Comparison of ENCODE assay signal across 26 mouse cellular contexts in genomic region chr12:35992711-35993110, GRCm38 (mm10). TPM values are rescaled to one million over a fixed set of nuclear protein-coding genes. Genes with fewer than 3 reads are reported as not detected.
DNase-seq lines count a peak whose midpoint lies in the region; ATAC-seq lines count a peak whose summit lies in the region.
"Had no signal": no experiment of that assay in that cellular context is flagged by ENCODE, and none has a peak within 500 bp of the region (broad histone marks: within the 10 kb centered on the region; RNA-seq: fewer than 3 reads in every experiment).

TSS of gene Agr2 (plus strand) at chr12:35992907.

- H3K36me3 ChIP-seq in kidney, embryonic 16.5 days (ENCODE audit: insufficient read depth, low read length) = no peaks in the 10 kb centered on the region
- H3K36me3 ChIP-seq in embryonic facial prominence, embryonic 15.5 days = no peaks in the 10 kb centered on the region
- H3K36me3 ChIP-seq in intestine, embryonic 14.5 days (ENCODE audit: control insufficient read depth, insufficient read depth, low read length) = no peaks in the 10 kb centered on the region
- no peaks in the 10 kb centered on the region for H3K36me3 ChIP-seq in stomach, embryonic 14.5 days (ENCODE audit: control insufficient read depth, insufficient read depth, low read length)
- H3K36me3 ChIP-seq in liver, embryonic 12.5 days = no peaks in the 10 kb centered on the region
- no peaks in the 10 kb centered on the region for H3K36me3 ChIP-seq in liver, embryonic 11.5 days (ENCODE audit: control insufficient read depth, insufficient read depth, low read length)
- H3K36me3 ChIP-seq: embryonic facial prominence, embryonic 12.5 days; heart, embryonic 10.5 days; limb, embryonic 10.5 days had no signal

- peak within 1 kb of the TSS; percentile 19; the same call in 1 of the 2 replicates for H3K4me2 ChIP-seq in kidney, embryonic 16.5 days (replicated peaks; ENCODE audit: low read depth, low read length)
- no peak within 1 kb of the TSS for H3K4me2 ChIP-seq in embryonic facial prominence, embryonic 15.5 days (replicated peaks)
- no peak within 1 kb of the TSS for H3K4me2 ChIP-seq in intestine, embryonic 14.5 days (ENCODE audit: low read length)
- H3K4me2 ChIP-seq in stomach, embryonic 14.5 days (replicated peaks; ENCODE audit: low read depth, low read length) = peak within 1 kb of the TSS; percentile 22; the same call in 1 of the 2 replicates
- H3K4me2 ChIP-seq in liver, embryonic 12.5 days = no peak within 1 kb of the TSS
- no peak within 1 kb of the TSS for H3K4me2 ChIP-seq in liver, embryonic 11.5 days
- H3K4me2 ChIP-seq: embryonic facial prominence, embryonic 12.5 days; midbrain, embryonic 11.5 days had no signal

- DNase-seq in kidney, adult 8-10 months = no peak
- DNase-seq in intestine, embryonic 14.5 days (ENCODE audit: low spot score) = no peak
- no peak for DNase-seq in liver, embryonic 11.5 days (ENCODE audit: low spot score)
- DNase-seq: adrenal gland, adult 8-10 months; cerebellum, adult 18-20 months; cerebellum, postnatal 14 days; gastrocnemius, postnatal 36 days; heart, postnatal 4 days; kidney, adult 18-20 months; liver; liver, postnatal 0 days; right cerebral cortex, postnatal 14 days; spleen, adult 18-20 months; thymus, adult 18-20 months had no signal

- no peak within 1 kb of the TSS for H3K27ac ChIP-seq in kidney, embryonic 16.5 days (ENCODE audit: low read length)
- H3K27ac ChIP-seq in embryonic facial prominence, embryonic 15.5 days (replicated peaks) = no peak within 1 kb of the TSS
- no peak within 1 kb of the TSS for H3K27ac ChIP-seq in intestine, embryonic 14.5 days (ENCODE audit: low read depth)
- H3K27ac ChIP-seq in stomach, embryonic 14.5 days (ENCODE audit: low read length) = peak within 1 kb of the TSS; percentile 50; the same call in 1 of the 2 replicates
- H3K27ac ChIP-seq in liver, embryonic 12.5 days = no peak within 1 kb of the TSS
- H3K27ac ChIP-seq in liver, embryonic 11.5 days (ENCODE audit: low read depth, low read length) = no peak within 1 kb of the TSS
- H3K27ac ChIP-seq: embryonic facial prominence, embryonic 12.5 days; heart, embryonic 10.5 days; limb, embryonic 10.5 days; macrophage had no signal

- H3K9me3 ChIP-seq in kidney, embryonic 16.5 days (ENCODE audit: low read length) = no peaks in the 10 kb centered on the region
- no peaks in the 10 kb centered on the region for H3K9me3 ChIP-seq in embryonic facial prominence, embryonic 15.5 days (replicated peaks)
- H3K9me3 ChIP-seq in intestine, embryonic 14.5 days (ENCODE audit: control insufficient read depth, low read length) = no peaks in the 10 kb centered on the region
- H3K9me3 ChIP-seq in stomach, embryonic 14.5 days (ENCODE audit: control insufficient read depth, low read depth, low read length) = no peaks in the 10 kb centered on the region
- H3K9me3 ChIP-seq in liver, embryonic 12.5 days (replicated peaks) = no peaks in the 10 kb centered on the region
- no peaks in the 10 kb centered on the region for H3K9me3 ChIP-seq in liver, embryonic 11.5 days (ENCODE audit: control insufficient read depth, low read length)
- H3K9me3 ChIP-seq: embryonic facial prominence, embryonic 12.5 days; heart, embryonic 10.5 days; limb, embryonic 10.5 days had no signal

- no peak within 1 kb of the TSS for H3K4me3 ChIP-seq in kidney, embryonic 16.5 days (ENCODE audit: low read length)
- H3K4me3 ChIP-seq in embryonic facial prominence, embryonic 15.5 days (replicated peaks) = no peak within 1 kb of the TSS
- no peak within 1 kb of the TSS for H3K4me3 ChIP-seq in intestine, embryonic 14.5 days (ENCODE audit: low read depth, low read length)
- peak within 1 kb of the TSS; percentile 0; the same call in 1 of the 2 replicates for H3K4me3 ChIP-seq in stomach, embryonic 14.5 days (ENCODE audit: low read depth, low read length)
- no peak within 1 kb of the TSS for H3K4me3 ChIP-seq in liver, embryonic 12.5 days
- no peak within 1 kb of the TSS for H3K4me3 ChIP-seq in liver, embryonic 11.5 days (ENCODE audit: low read depth, low read length)
- H3K4me3 ChIP-seq: embryonic facial prominence, embryonic 12.5 days; heart, embryonic 10.5 days; limb, embryonic 10.5 days had no signal

- peak; percentile 33; the same call in 1 of the 2 replicates for ATAC-seq in kidney, embryonic 16.5 days (ENCODE audit: low FRiP score, low TSS enrichment)
- peak; percentile 54; the same call in 1 of the 2 replicates for ATAC-seq in embryonic facial prominence, embryonic 15.5 days (ENCODE audit: insufficient number of reproducible peaks, low FRiP score, low TSS enrichment, low read depth)
- no peak for ATAC-seq in intestine, embryonic 14.5 days (replicated peaks; ENCODE audit: low FRiP score, low TSS enrichment, low read depth)
- ATAC-seq in stomach, embryonic 14.5 days (ENCODE audit: insufficient number of reproducible peaks, insufficient read depth, low FRiP score, low read depth) = peak; percentile 66
- no peak for ATAC-seq in liver, embryonic 12.5 days
- ATAC-seq in liver, embryonic 11.5 days (replicated peaks; ENCODE audit: low FRiP score) = no peak
- ATAC-seq: activated CD4-positive, CD25-positive, alpha-beta regulatory T cell, adult 4 months; hindbrain, embryonic 16.5 days; liver, postnatal 0 days; lung, postnatal 0 days had no signal

- peaks cover 17% of the 10 kb centered on the region for H3K4me1 ChIP-seq in kidney, embryonic 16.5 days (ENCODE audit: insufficient read depth, low read length)
- H3K4me1 ChIP-seq in embryonic facial prominence, embryonic 15.5 days = no peaks in the 10 kb centered on the region
- H3K4me1 ChIP-seq in intestine, embryonic 14.5 days (replicated peaks; ENCODE audit: control insufficient read depth, insufficient read depth, low read length) = no peaks in the 10 kb centered on the region
- H3K4me1 ChIP-seq in stomach, embryonic 14.5 days (ENCODE audit: control insufficient read depth, insufficient read depth, low read length) = no peaks in the 10 kb centered on the region
- no peaks in the 10 kb centered on the region for H3K4me1 ChIP-seq in liver, embryonic 12.5 days
- H3K4me1 ChIP-seq in liver, embryonic 11.5 days (replicated peaks; ENCODE audit: control insufficient read depth, insufficient read depth, low read length) = no peaks in the 10 kb centered on the region
- H3K4me1 ChIP-seq: embryonic facial prominence, embryonic 12.5 days; heart, embryonic 10.5 days had no signal

- H3K9ac ChIP-seq in kidney, embryonic 16.5 days (replicated peaks; ENCODE audit: low read length) = no peak within 1 kb of the TSS
- no peak within 1 kb of the TSS for H3K9ac ChIP-seq in embryonic facial prominence, embryonic 15.5 days
- no peak within 1 kb of the TSS for H3K9ac ChIP-seq in intestine, embryonic 14.5 days (ENCODE audit: low read length)
- no peak within 1 kb of the TSS for H3K9ac ChIP-seq in stomach, embryonic 14.5 days (replicated peaks; ENCODE audit: low read depth, low read length)
- no peak within 1 kb of the TSS for H3K9ac ChIP-seq in liver, embryonic 12.5 days
- no peak within 1 kb of the TSS for H3K9ac ChIP-seq in liver, embryonic 11.5 days (ENCODE audit: low read depth, low read length)
- H3K9ac ChIP-seq: embryonic facial prominence, embryonic 12.5 days; liver, postnatal 0 days had no signal

- WGBS in kidney, embryonic 16.5 days = 46% methylated on average over 9 of the region's 9 CpGs
- WGBS in embryonic facial prominence, embryonic 15.5 days = 55% methylated on average over 9 of the region's 9 CpGs
- WGBS in intestine, embryonic 14.5 days = 63% methylated on average over 9 of the region's 9 CpGs
- 54% methylated on average over 9 of the region's 9 CpGs for WGBS in stomach, embryonic 14.5 days
- WGBS in liver, embryonic 12.5 days (ENCODE audit: insufficient replicate concordance) = 60% methylated on average over 9 of the region's 9 CpGs
- WGBS in liver, embryonic 11.5 days = 67% methylated on average over 9 of the region's 9 CpGs

- no peaks in the 10 kb centered on the region for H3K27me3 ChIP-seq in kidney, embryonic 16.5 days (ENCODE audit: insufficient read depth, low read length)
- H3K27me3 ChIP-seq in embryonic facial prominence, embryonic 15.5 days = no peaks in the 10 kb centered on the region
- H3K27me3 ChIP-seq in intestine, embryonic 14.5 days (replicated peaks; ENCODE audit: control insufficient read depth, insufficient read depth, low read length) = no peaks in the 10 kb centered on the region
- no peaks in the 10 kb centered on the region for H3K27me3 ChIP-seq in stomach, embryonic 14.5 days (ENCODE audit: control insufficient read depth, insufficient read depth, low read length)
- H3K27me3 ChIP-seq in liver, embryonic 12.5 days (replicated peaks) = no peaks in the 10 kb centered on the region
- H3K27me3 ChIP-seq in liver, embryonic 11.5 days (replicated peaks; ENCODE audit: control insufficient read depth, insufficient read depth, low read length) = 0 out of 2 replicates have a peak, but pooled peaks cover 2% of the 10 kb centered on the region
- H3K27me3 ChIP-seq: embryonic facial prominence, embryonic 12.5 days had no signal

RNA-seq across cellular contexts. Expression of gene Agr2, which starts in this region (rescaled TPM):
- 2.2 and 2.6 TPM in 2 replicates for polyA plus RNA-seq in kidney, embryonic 16.5 days (2015; fragmentation: Nextera tagmentation; extraction: Ambion mirVana)
- 8.9 and 13.8 TPM in 2 replicates for polyA plus RNA-seq in embryonic facial prominence, embryonic 15.5 days (2015; fragmentation: Nextera tagmentation; extraction: Ambion mirVana)
- 33.5 and 64.9 TPM in 2 replicates for polyA plus RNA-seq in intestine, embryonic 14.5 days (2014; fragmentation: Nextera tagmentation; extraction: Ambion mirVana)
- polyA plus RNA-seq in stomach, embryonic 14.5 days (2014; fragmentation: Nextera tagmentation; extraction: Ambion mirVana) = 223 TPM in 2 replicates
- polyA plus RNA-seq in liver, embryonic 12.5 days (2016; fragmentation: Nextera tagmentation; extraction: Ambion mirVana) = not detected in 2 replicates
- 0.22 and 0.25 TPM in 2 replicates for polyA plus RNA-seq in liver, embryonic 11.5 days (2014; fragmentation: Nextera tagmentation; extraction: Ambion mirVana)
- polyA plus RNA-seq: activated CD4-positive, CD25-positive, alpha-beta regulatory T cell, adult 4 months; heart, embryonic 10.5 days; hindbrain, embryonic 16.5 days; limb, embryonic 10.5 days; liver, postnatal 0 days; macrophage; midbrain, embryonic 11.5 days had no signal

Comparison
In these comparisons a context has a peak if more than half of its experiments do, and no peak if none do; other contexts are left out.
1. ATAC-seq: peak in kidney, embryonic 16.5 days (single experiment), embryonic facial prominence, embryonic 15.5 days (single experiment) and stomach, embryonic 14.5 days (single experiment); none in intestine, embryonic 14.5 days (single experiment), liver, embryonic 12.5 days (single experiment) and liver, embryonic 11.5 days (single experiment).
2. H3K4me2 ChIP-seq: peak in kidney, embryonic 16.5 days (single experiment) and stomach, embryonic 14.5 days (single experiment); none in embryonic facial prominence, embryonic 15.5 days (single experiment), intestine, embryonic 14.5 days (single experiment), liver, embryonic 12.5 days (single experiment) and liver, embryonic 11.5 days (single experiment).